Mouse (Mus musculus) C2C12 (cell line): ENCODE measurements around the gene Pigs.

ENCODE experiments used
- CEBPB ChIP-seq: IDR thresholded peaks from one replicate; pipeline ENCODE4 v1.6.1; 2011; ENCODE audit warnings: low read depth, mild to moderate bottlenecking, control low read depth, moderate library complexity
- CTCF ChIP-seq: IDR thresholded peaks from one replicate; pipeline ENCODE4 v1.5.1; 2011; ENCODE audit not compliant: control insufficient read depth, insufficient read depth, insufficient read length
- FOSL1 ChIP-seq: IDR thresholded peaks from one replicate; pipeline ENCODE4 v1.8.0; 2011; ENCODE audit warnings: mild to moderate bottlenecking, low read length; ENCODE audit not compliant: poor library complexity, insufficient read depth, severe bottlenecking
- MAX ChIP-seq: IDR thresholded peaks from one replicate; pipeline ENCODE4 v1.6.1; 2011; ENCODE audit warnings: mild to moderate bottlenecking, control low read depth
- MYOD1 ChIP-seq: IDR thresholded peaks from one replicate; pipeline ENCODE4 v1.6.1; 2011; ENCODE audit warnings: low read depth; ENCODE audit not compliant: control insufficient read depth, insufficient read length
- MYOG ChIP-seq: IDR thresholded peaks from one replicate; pipeline ENCODE4 v1.6.1; 2011; ENCODE audit not compliant: control insufficient read depth, insufficient read length; ENCODE audit errors: extremely low read depth
- USF1 ChIP-seq: IDR thresholded peaks from one replicate; pipeline ENCODE4 v1.6.1; 2011; ENCODE audit warnings: low read depth, mild to moderate bottlenecking, control low read depth, moderate library complexity

- no peak for TF ChIP-seq CTCF
- TF ChIP-seq MAX: no peak
- no peak for TF ChIP-seq USF1
- TF ChIP-seq MYOD1: no peak
- TF ChIP-seq MYOG: no peak
- TF ChIP-seq CEBPB: no peak
- TF ChIP-seq FOSL1: no peak
Observed at GRCm38 (mm10) chr11:78354905-78355304, 26.7 kb downstream of the Pigs start.
